Mouse (Mus musculus): ENCODE results near the gene Pram1. TPM values are rescaled to one million over a fixed set of nuclear protein-coding genes. Genes with fewer than 3 reads are reported as not detected.

Pram1 gene
- total RNA-seq (2014; rRNA removed): not detected in 2 replicates
- 0.30 TPM in 2 replicates for polyA plus RNA-seq (2015; fragmentation: Nextera tagmentation; extraction: Ambion mirVana)

- 90% methylated on average over 4 of the region's 4 CpGs for WGBS
- Histone ChIP-seq H3K27me3 (ENCODE audit: insufficient read depth, low read length) (no peaks in the 10 kb centered on the region), H3K27ac (no peak within 1 kb of the TSS), H3K9ac (replicated peaks; ENCODE audit: low read length) (no peak within 1 kb of the TSS), H3K9me3 (ENCODE audit: low read length) (no peaks in the 10 kb centered on the region), H3K4me2 (ENCODE audit: low read depth, low read length) (no peak within 1 kb of the TSS), H3K36me3 (ENCODE audit: insufficient read depth, low read length) (no peaks in the 10 kb centered on the region), H3K4me1 (ENCODE audit: insufficient read depth, low read length) (no peaks in the 10 kb centered on the region), H3K4me3 (ENCODE audit: low read length) (no peak within 1 kb of the TSS)
- ATAC-seq: no peak
- TF ChIP-seq CTCF (IDR thresholded peaks at IDR 0.05; ENCODE audit: low read depth): no peak
- DNase-seq (ENCODE audit: low spot score): no peak
Observed at GRCm38 (mm10) chr17:33637516-33638276, at the start of gene Pram1. Pram1 (plus strand) TSS chr17:33638056.

GRCm38 (mm10) chr17:33597271-33597670, 40.6 kb upstream of the Pram1 start:
- Histone ChIP-seq H3K4me2 (ENCODE audit: low read depth, low read length) (no peak overlapping the region), H3K9ac (replicated peaks; ENCODE audit: low read length) (no peak overlapping the region), H3K4me3 (ENCODE audit: low read length) (no peak overlapping the region), H3K27ac (no peak overlapping the region), H3K9me3 (ENCODE audit: low read length) (no peaks in the 10 kb centered on the region; the same call in 1 of the 2 replicates), H3K27me3 (ENCODE audit: insufficient read depth, low read length) (no peaks in the 10 kb centered on the region), H3K36me3 (ENCODE audit: insufficient read depth, low read length) (no peaks in the 10 kb centered on the region), H3K4me1 (ENCODE audit: insufficient read depth, low read length) (no peaks in the 10 kb centered on the region)
- ATAC-seq: no peak
- no peak for TF ChIP-seq CTCF (IDR thresholded peaks at IDR 0.05; ENCODE audit: low read depth)
- DNase-seq (ENCODE audit: low spot score): no peak

- H3K9me3 ChIP-seq (ENCODE audit: low read length): no peaks in the 10 kb centered on the region; the same call in 1 of the 2 replicates
- TF ChIP-seq CTCF (IDR thresholded peaks at IDR 0.05; ENCODE audit: low read depth): no peak
- DNase-seq (ENCODE audit: low spot score) (no peak), ATAC-seq (no peak)
- no peaks in the 10 kb centered on the region for H3K27me3 ChIP-seq (ENCODE audit: insufficient read depth, low read length)
- no peak overlapping the region for H3K27ac ChIP-seq
- H3K36me3 ChIP-seq (ENCODE audit: insufficient read depth, low read length): no peaks in the 10 kb centered on the region
- 87% methylated on average over 5 of the region's 5 CpGs for WGBS
- H3K4me2 ChIP-seq (ENCODE audit: low read depth, low read length): no peak overlapping the region
- no peak overlapping the region for H3K4me3 ChIP-seq (ENCODE audit: low read length)
- H3K4me1 ChIP-seq (ENCODE audit: insufficient read depth, low read length): no peaks in the 10 kb centered on the region
- no peak overlapping the region for H3K9ac ChIP-seq (replicated peaks; ENCODE audit: low read length)
Observed at GRCm38 (mm10) chr17:33598506-33598905, 39.4 kb upstream of the Pram1 start.

- no peak overlapping the region for H3K27ac ChIP-seq
- H3K9me3 ChIP-seq (ENCODE audit: low read length): no peaks in the 10 kb centered on the region; the same call in 1 of the 2 replicates
- H3K27me3 ChIP-seq (ENCODE audit: insufficient read depth, low read length): no peaks in the 10 kb centered on the region
- H3K4me1 ChIP-seq (ENCODE audit: insufficient read depth, low read length): no peaks in the 10 kb centered on the region
- TF ChIP-seq CTCF (IDR thresholded peaks at IDR 0.05; ENCODE audit: low read depth): no peak
- H3K4me3 ChIP-seq (ENCODE audit: low read length): no peak overlapping the region
- no peaks in the 10 kb centered on the region for H3K36me3 ChIP-seq (ENCODE audit: insufficient read depth, low read length)
- H3K9ac ChIP-seq (replicated peaks; ENCODE audit: low read length): no peak overlapping the region
- no peak overlapping the region for H3K4me2 ChIP-seq (ENCODE audit: low read depth, low read length)
- ATAC-seq (no peak), DNase-seq (ENCODE audit: low spot score) (no peak)
- 87% methylated on average over 8 of the region's 8 CpGs for WGBS
Observed at GRCm38 (mm10) chr17:33599836-33600475, 37.9 kb upstream of the Pram1 start.

GRCm38 (mm10) chr17:33600831-33601230, 37.0 kb upstream of the Pram1 start:
- WGBS: 87% methylated on average over 3 of the region's 3 CpGs
- no peak for TF ChIP-seq CTCF (IDR thresholded peaks at IDR 0.05; ENCODE audit: low read depth)
- ATAC-seq (no peak), DNase-seq (ENCODE audit: low spot score) (no peak)
- Histone ChIP-seq H3K9ac (replicated peaks; ENCODE audit: low read length) (no peak overlapping the region), H3K27me3 (ENCODE audit: insufficient read depth, low read length) (no peaks in the 10 kb centered on the region), H3K4me1 (ENCODE audit: insufficient read depth, low read length) (no peaks in the 10 kb centered on the region), H3K36me3 (ENCODE audit: insufficient read depth, low read length) (no peaks in the 10 kb centered on the region), H3K4me2 (ENCODE audit: low read depth, low read length) (no peak overlapping the region), H3K9me3 (ENCODE audit: low read length) (no peaks in the 10 kb centered on the region; the same call in 1 of the 2 replicates), H3K27ac (no peak overlapping the region), H3K4me3 (ENCODE audit: low read length) (no peak overlapping the region)

GRCm38 (mm10) chr17:33601947-33602346, 35.9 kb upstream of the Pram1 start:
- Histone ChIP-seq H3K4me2 (ENCODE audit: low read depth, low read length) (no peak overlapping the region), H3K4me1 (ENCODE audit: insufficient read depth, low read length) (no peaks in the 10 kb centered on the region), H3K27me3 (ENCODE audit: insufficient read depth, low read length) (no peaks in the 10 kb centered on the region), H3K9me3 (ENCODE audit: low read length) (no peaks in the 10 kb centered on the region; the same call in 1 of the 2 replicates), H3K9ac (replicated peaks; ENCODE audit: low read length) (no peak overlapping the region), H3K4me3 (ENCODE audit: low read length) (no peak overlapping the region), H3K36me3 (ENCODE audit: insufficient read depth, low read length) (no peaks in the 10 kb centered on the region), H3K27ac (no peak overlapping the region)
- WGBS: 86% methylated on average over 12 of the region's 12 CpGs
- DNase-seq (ENCODE audit: low spot score) (no peak), ATAC-seq (no peak)
- TF ChIP-seq CTCF (IDR thresholded peaks at IDR 0.05; ENCODE audit: low read depth): no peak

GRCm38 (mm10) chr17:33607273-33607672, 30.6 kb upstream of the Pram1 start:
- TF ChIP-seq CTCF (IDR thresholded peaks at IDR 0.05; ENCODE audit: low read depth): no peak
- Histone ChIP-seq H3K4me2 (ENCODE audit: low read depth, low read length) (no peak overlapping the region), H3K27ac (no peak overlapping the region), H3K4me1 (ENCODE audit: insufficient read depth, low read length) (no peaks in the 10 kb centered on the region), H3K27me3 (ENCODE audit: insufficient read depth, low read length) (no peaks in the 10 kb centered on the region), H3K9ac (replicated peaks; ENCODE audit: low read length) (no peak overlapping the region), H3K4me3 (ENCODE audit: low read length) (no peak overlapping the region), H3K36me3 (ENCODE audit: insufficient read depth, low read length) (no peaks in the 10 kb centered on the region), H3K9me3 (ENCODE audit: low read length) (no peaks in the 10 kb centered on the region)
- WGBS: 85% methylated on average over 2 of the region's 2 CpGs
- ATAC-seq (no peak), DNase-seq (ENCODE audit: low spot score) (no peak)

All from hindbrain, postnatal 0 days (tissue).